Mouse (Mus musculus) midbrain, postnatal 0 days (tissue): ENCODE data around the gene Dab2ip. TPM values are rescaled to one million over a fixed set of nuclear protein-coding genes. Genes with fewer than 3 reads are reported as not detected.

Source experiments
- ATAC-seq: fragments of 200-750 bp; cut with Nextera tagmentation; 2 replicates; pipeline ENCODE4 v1.8.0; 2017; ENCODE audit warnings: moderate number of reproducible peaks, mild to moderate bottlenecking, moderate TSS enrichment, moderate library complexity; ENCODE audit not compliant: low FRiP score
- DNase-seq: peaks from one replicate; pipeline ENCODE4 v3.0.0-alpha.2; 2015; ENCODE audit warnings: low spot score
- H3K27ac ChIP-seq: fragments of 300-500 bp; sonication (generic); 2 replicates; pipeline ENCODE4 v1.5.1; 2014; ENCODE audit warnings: low read depth, mild to moderate bottlenecking, low read length, mixed read lengths
- H3K27me3 ChIP-seq: fragments of 300-500 bp; sonication (generic); 2 replicates; pipeline ENCODE4 v1.6.1; 2014; ENCODE audit warnings: low read length, control low read depth, mixed read lengths; ENCODE audit not compliant: insufficient read depth
- H3K36me3 ChIP-seq: fragments of 300-500 bp; sonication (generic); 2 replicates; pipeline ENCODE4 v1.6.1; 2014; ENCODE audit warnings: low read length, control low read depth, mixed read lengths; ENCODE audit not compliant: insufficient read depth
- H3K4me1 ChIP-seq: fragments of 300-500 bp; sonication (generic); 2 replicates; pipeline ENCODE4 v1.6.1; 2014; ENCODE audit warnings: mild to moderate bottlenecking, control low read depth, antibody characterized with exemption, low read length, mixed read lengths; ENCODE audit not compliant: insufficient read depth
- H3K4me2 ChIP-seq: fragments of 300-500 bp; sonication (generic); 2 replicates; pipeline ENCODE4 v1.6.1; 2014; ENCODE audit warnings: low read depth, mild to moderate bottlenecking, low read length, mixed read lengths; ENCODE audit not compliant: poor library complexity, severe bottlenecking
- H3K4me3 ChIP-seq: fragments of 300-500 bp; sonication (generic); 2 replicates; pipeline ENCODE4 v1.5.1; 2014; ENCODE audit warnings: low read depth, mild to moderate bottlenecking, low read length, moderate library complexity
- H3K9ac ChIP-seq: fragments of 300-500 bp; sonication (generic); replicated peaks from 2 replicates; pipeline ENCODE4 v1.6.1; 2014; ENCODE audit warnings: mild to moderate bottlenecking, low read length, moderate library complexity, mixed read lengths; ENCODE audit not compliant: poor library complexity, severe bottlenecking
- H3K9me3 ChIP-seq: fragments of 300-500 bp; sonication (generic); 2 replicates; pipeline ENCODE4 v1.6.1; 2016; ENCODE audit warnings: low read length, control low read depth
- CTCF ChIP-seq: IDR thresholded peaks from 2 replicates; pipeline ENCODE4 v1.5.1; 2016; ENCODE audit warnings: antibody characterized with exemption, mild to moderate bottlenecking
- WGBS: fragments of 180-500 bp; shearing (Covaris S2); extraction: QIAGEN DNeasy Blood & Tissue Kit; methylation state at CpG from one replicate; pipeline ENCODE4 v1.1.7; 2014; 5-methylcytosine and 5-hydroxymethylcytosine counted together
- polyA plus RNA-seq: library from polyadenylated mRNA; unstranded; fragments of >200 nt; fragmentation: Nextera tagmentation; extraction: Ambion mirVana; gene quantifications from 2 replicates; pipeline ENCODE4 v1.2.1, GENCODE M21; 2015
- total RNA-seq: library from RNA; depleted of rRNA; stranded (reverse); fragments of >200 nt; gene quantifications from 2 replicates; pipeline ENCODE4 v1.2.3, GENCODE M21; 2014

The Dab2ip gene
- total and polyA plus RNA-seq, 2 experiments from 2014 or later, result 73.3 to 175 TPM

GRCm38 (mm10) chr2:35565051-35565836 is 7.2 kb downstream of the Dab2ip start:
- no peak for ATAC-seq
- no peak for TF ChIP-seq CTCF
- H3K27me3 ChIP-seq, result no peaks in the 10 kb centered on the region
- no peak overlapping the region for H3K9ac ChIP-seq
- H3K36me3 ChIP-seq, result no peaks in the 10 kb centered on the region
- H3K4me3 ChIP-seq, result no peak overlapping the region
- DNase-seq, result no peak
- 86% methylated on average over 6 of the region's 6 CpGs for WGBS
- H3K9me3 ChIP-seq, result no peaks in the 10 kb centered on the region
- H3K4me2 ChIP-seq, result no peak overlapping the region
- no peak overlapping the region for H3K27ac ChIP-seq
- no peaks in the 10 kb centered on the region for H3K4me1 ChIP-seq

DNA sequence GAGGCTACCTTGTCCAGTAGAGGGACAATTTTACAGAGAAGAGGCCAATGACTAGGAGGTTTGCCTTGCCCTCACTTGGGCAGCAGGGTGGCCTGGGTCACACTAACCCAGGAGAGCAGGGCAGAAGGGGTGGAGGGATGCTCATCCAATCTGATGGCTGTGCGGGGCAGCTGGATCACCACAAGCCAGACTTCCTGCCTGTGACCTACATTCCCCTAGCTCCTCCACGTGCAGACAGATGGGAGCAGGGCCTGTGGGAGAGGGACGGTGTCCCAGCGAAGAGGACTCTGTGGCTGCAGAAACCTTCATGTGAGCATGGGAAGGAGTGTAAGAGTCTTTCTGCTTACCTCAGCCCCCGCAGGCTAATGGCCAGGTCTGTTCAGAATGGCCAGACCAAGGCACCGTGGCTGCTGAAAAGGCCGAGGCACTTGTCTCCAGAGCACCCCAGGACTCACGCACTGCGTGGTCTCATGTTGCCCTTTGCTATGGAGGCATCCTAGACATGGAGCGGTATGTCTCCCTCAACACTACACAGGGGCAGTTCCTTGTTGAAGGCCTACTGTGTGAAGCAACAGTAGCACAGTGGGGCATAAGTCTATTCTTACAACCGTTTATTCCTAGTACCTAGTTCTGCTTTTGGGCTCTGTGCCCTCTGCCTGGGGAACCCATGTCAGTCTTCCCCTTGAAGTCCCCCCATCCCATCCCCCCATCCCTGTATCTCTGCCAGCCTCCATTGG is 9.1 kb downstream of the Dab2ip start:
- H3K36me3 ChIP-seq, result no peaks in the 10 kb centered on the region
- 85% methylated on average over 11 of the region's 11 CpGs for whole genome bisulfite sequencing
- no peak overlapping the region for H3K9ac ChIP-seq
- ATAC-seq, result no peak
- H3K27me3 ChIP-seq, result no peaks in the 10 kb centered on the region
- no peak for TF ChIP-seq CTCF
- H3K4me1 ChIP-seq, result no peaks in the 10 kb centered on the region
- H3K9me3 ChIP-seq, result no peaks in the 10 kb centered on the region
- H3K27ac ChIP-seq, result no peak overlapping the region
- DNase-seq, result no peak
- no peak overlapping the region for H3K4me3 ChIP-seq
- no peak overlapping the region for H3K4me2 ChIP-seq

DNA sequence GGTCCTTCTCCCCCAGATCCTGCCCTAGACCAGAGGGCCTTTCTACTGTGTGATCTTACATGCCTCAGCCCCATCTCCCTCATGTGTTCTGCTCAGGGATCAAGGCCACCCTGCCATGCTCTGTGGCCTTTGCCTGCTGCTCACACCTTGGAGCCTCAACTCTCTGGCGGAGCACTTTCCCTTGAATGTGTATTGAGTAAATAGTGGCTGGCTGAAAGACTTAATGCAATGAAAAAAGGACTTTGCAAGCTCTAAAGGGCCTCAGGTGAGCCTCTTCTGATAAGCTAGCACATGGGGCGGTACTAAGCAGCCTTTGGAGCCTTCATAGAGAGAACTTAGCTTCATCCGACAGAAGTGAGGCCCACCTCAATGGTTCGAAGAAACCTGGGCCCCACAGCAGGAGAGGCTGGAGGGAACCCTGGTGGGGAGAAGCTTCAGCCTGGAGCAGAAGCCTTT is 9.7 kb downstream of the Dab2ip start:
- no peaks in the 10 kb centered on the region for H3K9me3 ChIP-seq
- H3K27me3 ChIP-seq, result no peaks in the 10 kb centered on the region
- H3K27ac ChIP-seq, result no peak overlapping the region
- H3K4me2 ChIP-seq, result no peak overlapping the region
- WGBS, result 86% methylated on average over 4 of the region's 4 CpGs
- H3K4me3 ChIP-seq, result no peak overlapping the region
- no peak overlapping the region for H3K9ac ChIP-seq
- H3K36me3 ChIP-seq, result no peaks in the 10 kb centered on the region
- H3K4me1 ChIP-seq, result no peaks in the 10 kb centered on the region
- DNase-seq, result no peak
- no peak for TF ChIP-seq CTCF
- ATAC-seq, result no peak

DNA sequence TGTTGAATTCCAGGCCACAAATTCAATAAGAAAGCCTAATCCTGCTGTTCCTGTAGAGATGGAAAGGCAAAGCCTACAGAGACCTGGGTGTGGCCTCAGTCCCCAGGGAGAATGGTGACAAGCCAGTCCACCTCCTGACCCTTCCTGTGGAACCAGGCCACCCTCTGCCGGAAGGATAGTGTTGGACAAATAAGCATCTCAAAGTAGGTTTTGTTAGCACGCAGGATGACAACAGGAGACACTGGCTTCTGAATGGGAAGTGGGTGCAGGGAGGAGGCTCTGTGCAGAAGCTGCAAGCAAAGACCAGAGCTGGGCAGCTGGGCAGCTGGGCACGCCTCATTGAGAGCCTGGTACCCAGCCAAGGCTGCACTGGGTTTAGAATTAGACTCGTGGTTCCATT is 12.7 kb downstream of the Dab2ip start:
- no peak overlapping the region for H3K27ac ChIP-seq
- H3K9ac ChIP-seq, result no peak overlapping the region
- 0 out of 2 replicates have a peak, but pooled peaks cover 4% of the 10 kb centered on the region for H3K27me3 ChIP-seq
- TF ChIP-seq CTCF, result no peak
- no peak for ATAC-seq
- no peaks in the 10 kb centered on the region for H3K4me1 ChIP-seq
- no peak overlapping the region for H3K4me2 ChIP-seq
- H3K4me3 ChIP-seq, result no peak overlapping the region
- no peaks in the 10 kb centered on the region for H3K36me3 ChIP-seq
- no peaks in the 10 kb centered on the region for H3K9me3 ChIP-seq
- 47% methylated on average over 4 of the region's 4 CpGs for WGBS
- no peak for DNase-seq

DNA sequence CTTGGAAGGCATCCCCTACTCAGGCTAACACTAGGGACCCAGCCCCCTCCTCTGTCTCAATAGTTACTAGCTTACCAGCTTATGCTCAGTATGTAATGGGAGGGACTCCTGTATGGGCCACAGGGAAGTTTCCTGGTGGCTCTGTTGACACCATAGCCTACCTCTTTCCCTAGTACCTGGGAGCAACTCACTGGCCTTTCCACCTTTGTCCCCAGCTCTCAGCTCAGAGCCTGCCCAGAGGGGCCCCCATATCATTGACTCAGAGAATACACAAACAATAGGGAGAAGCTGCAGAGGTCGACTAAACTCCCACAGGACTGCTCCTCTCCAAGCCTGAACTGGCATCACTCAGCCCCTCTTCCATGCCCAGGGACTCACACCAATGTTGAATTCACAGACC is 16.6 kb downstream of the Dab2ip start:
- H3K4me3 ChIP-seq, result no peak overlapping the region
- WGBS, result 56% methylated on average over 1 of the region's 1 CpGs
- peaks cover 5% of the 10 kb centered on the region; the same call in 1 of the 2 replicates for H3K27me3 ChIP-seq
- TF ChIP-seq CTCF, result no peak
- no peaks in the 10 kb centered on the region for H3K36me3 ChIP-seq
- no peak overlapping the region for H3K4me2 ChIP-seq
- H3K27ac ChIP-seq, result no peak overlapping the region
- H3K9ac ChIP-seq, result no peak overlapping the region
- DNase-seq (no peak), ATAC-seq (no peak)
- H3K9me3 ChIP-seq, result no peaks in the 10 kb centered on the region
- no peaks in the 10 kb centered on the region for H3K4me1 ChIP-seq

GRCm38 (mm10) chr2:35576675-35577074 is 18.6 kb downstream of the Dab2ip start:
- Histone ChIP-seq H3K36me3 (no peaks in the 10 kb centered on the region), H3K9ac (no peak overlapping the region), H3K4me1 (peaks cover 4% of the 10 kb centered on the region; the same call in 1 of the 2 replicates), H3K4me2 (no peak overlapping the region), H3K9me3 (no peaks in the 10 kb centered on the region), H3K27me3 (peaks cover 21% of the 10 kb centered on the region), H3K27ac (no peak overlapping the region), H3K4me3 (no peak overlapping the region)
- no peak for DNase-seq
- WGBS, result 84% methylated on average over 3 of the region's 3 CpGs
- no peak for ATAC-seq
- TF ChIP-seq CTCF, result no peak
